20 mouse cellular contexts compared by ENCODE assay signal in the genomic region with DNA sequence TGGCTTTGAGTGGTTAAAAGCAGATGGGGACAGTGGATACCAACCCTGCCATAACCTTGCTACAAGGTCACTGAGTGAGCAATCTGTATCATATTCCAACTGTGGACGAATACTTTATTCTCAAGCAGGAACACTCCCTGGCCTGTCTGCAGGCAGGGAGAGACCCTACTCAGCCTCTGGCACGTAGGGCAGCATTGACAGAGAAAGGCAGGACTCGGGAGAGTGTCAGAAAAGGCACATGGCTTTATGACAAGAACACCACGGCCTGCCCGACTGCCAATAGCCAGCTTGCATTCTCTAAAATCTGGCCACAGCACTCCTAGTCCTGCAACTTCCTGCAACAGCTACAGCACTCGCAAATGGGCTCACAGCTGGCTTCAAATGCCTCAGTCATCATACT.
A peak's percentile ranks its signal among the peaks of the same experiment; 100 is the strongest.
DNase-seq lines count a peak whose midpoint lies in the region.
"Had no signal": no experiment of that assay in that cellular context is flagged by ENCODE, and none has a peak within 500 bp of the region (broad histone marks: within the 10 kb centered on the region; RNA-seq: fewer than 3 reads in every experiment).

No protein-coding gene starts in this region.

- 71% methylated on average over 6 of the region's 6 CpGs for WGBS in heart, embryonic 10.5 days

- no peak overlapping the region for H3K27ac ChIP-seq in heart, embryonic 10.5 days
- H3K27ac ChIP-seq: forebrain, embryonic 10.5 days; forebrain, embryonic 13.5 days; hindbrain, embryonic 10.5 days; hindbrain, embryonic 13.5 days; intestine, embryonic 15.5 days; kidney, embryonic 15.5 days had no signal

- H3K27me3 ChIP-seq in heart, embryonic 10.5 days (ENCODE audit: insufficient read depth, poor library complexity, severe bottlenecking) = no peaks in the 10 kb centered on the region
- H3K27me3 ChIP-seq: forebrain, embryonic 13.5 days; hindbrain, embryonic 13.5 days; intestine, embryonic 15.5 days; kidney, embryonic 15.5 days had no signal

- peaks cover 11% of the 10 kb centered on the region for H3K4me1 ChIP-seq in heart, embryonic 10.5 days
- H3K4me1 ChIP-seq: forebrain, embryonic 13.5 days; intestine, embryonic 15.5 days; kidney, embryonic 15.5 days had no signal

- no peaks in the 10 kb centered on the region for H3K36me3 ChIP-seq in heart, embryonic 10.5 days
- H3K36me3 ChIP-seq: forebrain, embryonic 10.5 days; hindbrain, embryonic 10.5 days; hindbrain, embryonic 13.5 days; intestine, embryonic 15.5 days; kidney, embryonic 15.5 days had no signal

- intact Hi-C loops in heart, postnatal 25 days (cut with DNase I) = no loop called here

- DNase-seq in adrenal gland, postnatal 14 days = peak; percentile 33
- DNase-seq in adrenal gland, adult 18-20 months (ENCODE audit: low spot score in 2 of 2) = no peak
- DNase-seq in heart, adult 11 months = peak; percentile 93
- DNase-seq in heart, postnatal 25 days (ENCODE audit: low spot score) = no peak
- DNase-seq in heart, adult 9 months (ENCODE audit: low spot score in 2 of 2) = peak; percentile 17 to 38
- no peak for DNase-seq in heart, embryonic 10.5 days (ENCODE audit: low spot score)
- no peak for DNase-seq in ovary, postnatal 14 days (ENCODE audit: low spot score)
- DNase-seq: cerebellum, adult 11 months; cerebellum, adult 2 months; cerebellum, adult 9-11 months; gastrocnemius, postnatal 10 days; gastrocnemius, postnatal 36 days; kidney, adult 11 months; kidney, adult 8-10 months had no signal

- H3K4me3 ChIP-seq in heart, embryonic 10.5 days = no peak overlapping the region
- H3K4me3 ChIP-seq: forebrain, embryonic 10.5 days; forebrain, embryonic 13.5 days; hindbrain, embryonic 10.5 days; hindbrain, embryonic 13.5 days; intestine, embryonic 15.5 days; kidney, embryonic 15.5 days had no signal

- H3K9me3 ChIP-seq in heart, embryonic 10.5 days = no peaks in the 10 kb centered on the region
- H3K9me3 ChIP-seq: forebrain, embryonic 10.5 days; forebrain, embryonic 13.5 days; hindbrain, embryonic 10.5 days; hindbrain, embryonic 13.5 days; intestine, embryonic 15.5 days; kidney, embryonic 15.5 days had no signal

Comparison
In these comparisons a context has a peak if more than half of its experiments do, and no peak if none do; other contexts are left out.
1. DNase-seq: peak in adrenal gland, postnatal 14 days (single experiment), heart, adult 11 months (single experiment) and heart, adult 9 months (2 of 2); none in adrenal gland, adult 18-20 months (0 of 2), heart, postnatal 25 days (single experiment), heart, embryonic 10.5 days (single experiment) and ovary, postnatal 14 days (single experiment).